Mouse (Mus musculus): ENCODE results near the gene Tmem269. TPM values are rescaled to one million over a fixed set of nuclear protein-coding genes. Genes with fewer than 3 reads are reported as not detected.

Gene Tmem269
- polyA plus RNA-seq, 1 experiment from 2014 or later, result 0.43 TPM

- peak within 1 kb of the TSS; percentile 86 for H3K9ac ChIP-seq
- peaks cover 27% of the 10 kb centered on the region for H3K4me1 ChIP-seq (replicated peaks)
- peak within 1 kb of the TSS; percentile 77 for H3K27ac ChIP-seq
- H3K9me3 ChIP-seq, result no peaks in the 10 kb centered on the region
- ATAC-seq (ENCODE audit: low FRiP score), result peak; percentile 96
- H3K27me3 ChIP-seq, result no peaks in the 10 kb centered on the region
- peak within 1 kb of the TSS; percentile 92 for H3K4me3 ChIP-seq
- peaks cover 25% of the 10 kb centered on the region for H3K36me3 ChIP-seq
- under 1% methylated on average over 68 of the region's 71 CpGs for WGBS
- peak within 1 kb of the TSS; percentile 93 for H3K4me2 ChIP-seq
Measured at GRCm38 (mm10) chr4:119232410-119233255, 14.6 kb upstream of the Tmem269 start, which contains the start of the genes AU022252 and P3h1. AU022252 (minus strand) TSS chr4:119232712. P3h1 (plus strand) TSS chr4:119232915.

- ATAC-seq (ENCODE audit: low FRiP score), result no peak
- Histone ChIP-seq H3K4me1 (replicated peaks) (peaks cover 5% of the 10 kb centered on the region), H3K9me3 (no peaks in the 10 kb centered on the region), H3K27ac (no peak overlapping the region), H3K4me2 (no peak overlapping the region), H3K27me3 (no peaks in the 10 kb centered on the region), H3K9ac (no peak overlapping the region), H3K4me3 (no peak overlapping the region), H3K36me3 (peaks cover 53% of the 10 kb centered on the region)
- 97% methylated on average over 11 of the region's 11 CpGs for WGBS
Measured at GRCm38 (mm10) chr4:119226751-119227150, 8.7 kb upstream of the Tmem269 start.

GRCm38 (mm10) chr4:119225719-119226118, 7.7 kb upstream of the Tmem269 start:
- H3K4me2 ChIP-seq, result no peak overlapping the region
- ATAC-seq (ENCODE audit: low FRiP score), result no peak
- peaks cover 53% of the 10 kb centered on the region for H3K36me3 ChIP-seq
- H3K27ac ChIP-seq, result no peak overlapping the region
- H3K4me3 ChIP-seq, result no peak overlapping the region
- H3K9ac ChIP-seq, result no peak overlapping the region; the same call in 1 of the 2 replicates
- H3K4me1 ChIP-seq (replicated peaks), result no peaks in the 10 kb centered on the region
- H3K27me3 ChIP-seq, result no peaks in the 10 kb centered on the region
- H3K9me3 ChIP-seq, result no peaks in the 10 kb centered on the region
- 94% methylated on average over 9 of the region's 9 CpGs for WGBS

- no peak overlapping the region for H3K4me3 ChIP-seq
Measured at GRCm38 (mm10) chr4:119224534-119224933, 6.5 kb upstream of the Tmem269 start.

GRCm38 (mm10) chr4:119223696-119224095, 5.7 kb upstream of the Tmem269 start:
- no peaks in the 10 kb centered on the region for H3K9me3 ChIP-seq
- no peak overlapping the region for H3K4me3 ChIP-seq
- no peak for ATAC-seq (ENCODE audit: low FRiP score)
- H3K36me3 ChIP-seq, result peaks cover 53% of the 10 kb centered on the region
- no peak overlapping the region for H3K27ac ChIP-seq
- H3K4me1 ChIP-seq (replicated peaks), result no peaks in the 10 kb centered on the region
- H3K27me3 ChIP-seq, result no peaks in the 10 kb centered on the region
- H3K9ac ChIP-seq, result no peak overlapping the region
- WGBS, result 81% methylated on average over 1 of the region's 1 CpGs
- no peak overlapping the region for H3K4me2 ChIP-seq

More at GRCm38 (mm10) chr4:119224534-119224933, 6.5 kb upstream of the Tmem269 start:
- peaks cover 53% of the 10 kb centered on the region for H3K36me3 ChIP-seq
- no peak overlapping the region for H3K27ac ChIP-seq
- ATAC-seq (ENCODE audit: low FRiP score), result no peak
- WGBS, result 98% methylated on average over 3 of the region's 3 CpGs
- no peak overlapping the region for H3K9ac ChIP-seq
- H3K27me3 ChIP-seq, result no peaks in the 10 kb centered on the region
- no peaks in the 10 kb centered on the region for H3K4me1 ChIP-seq (replicated peaks)
- H3K4me2 ChIP-seq, result no peak overlapping the region
- no peaks in the 10 kb centered on the region for H3K9me3 ChIP-seq

GRCm38 (mm10) chr4:119216667-119217066, 1.4 kb downstream of the Tmem269 start:
- Histone ChIP-seq H3K4me3 (no peak overlapping the region), H3K9me3 (no peaks in the 10 kb centered on the region), H3K27me3 (no peaks in the 10 kb centered on the region), H3K4me1 (replicated peaks) (0 out of 2 replicates have a peak, but pooled peaks cover 9% of the 10 kb centered on the region), H3K4me2 (no peak overlapping the region), H3K27ac (no peak overlapping the region), H3K9ac (no peak overlapping the region), H3K36me3 (no peaks in the 10 kb centered on the region)
- WGBS, result 73% methylated on average over 8 of the region's 8 CpGs
- no peak; the same call in 1 of the 2 replicates for ATAC-seq (ENCODE audit: low FRiP score)

- no peaks in the 10 kb centered on the region for H3K27me3 ChIP-seq
- peak; percentile 64 for ATAC-seq (ENCODE audit: low FRiP score)
- peaks cover 19% of the 10 kb centered on the region for H3K36me3 ChIP-seq
- 0 out of 2 replicates have a peak, but pooled peaks cover 12% of the 10 kb centered on the region for H3K4me1 ChIP-seq (replicated peaks)
- H3K4me2 ChIP-seq, result no peak overlapping the region
- 19% methylated on average over 8 of the region's 8 CpGs for WGBS
- no peak overlapping the region for H3K27ac ChIP-seq
- no peaks in the 10 kb centered on the region for H3K9me3 ChIP-seq
- no peak overlapping the region for H3K9ac ChIP-seq
- H3K4me3 ChIP-seq, result no peak overlapping the region
Measured at GRCm38 (mm10) chr4:119204672-119205071, 13.3 kb downstream of the Tmem269 start.

GRCm38 (mm10) chr4:119198105-119198504, 19.9 kb downstream of the Tmem269 start:
- Histone ChIP-seq H3K9ac (0 out of 2 replicates have a peak overlapping the region, but pooled peaks have one; percentile 51), H3K9me3 (no peaks in the 10 kb centered on the region), H3K27ac (no peak overlapping the region; the same call in 1 of the 2 replicates), H3K4me2 (peak overlapping the region; percentile 75; the same call in 1 of the 2 replicates), H3K4me3 (no peak overlapping the region), H3K27me3 (no peaks in the 10 kb centered on the region), H3K36me3 (peaks cover 19% of the 10 kb centered on the region), H3K4me1 (replicated peaks) (peaks cover 29% of the 10 kb centered on the region)
- WGBS, result 80% methylated on average over 6 of the region's 6 CpGs
- no peak for ATAC-seq (ENCODE audit: low FRiP score)

GRCm38 (mm10) chr4:119195582-119196320, 22.3 kb downstream of the Tmem269 start:
- Histone ChIP-seq H3K36me3 (peaks cover 5% of the 10 kb centered on the region), H3K4me2 (peak overlapping the region; percentile 75), H3K27me3 (no peaks in the 10 kb centered on the region), H3K9me3 (no peaks in the 10 kb centered on the region), H3K9ac (peak overlapping the region; percentile 85), H3K4me3 (peak overlapping the region; percentile 75), H3K4me1 (replicated peaks) (peaks cover 29% of the 10 kb centered on the region), H3K27ac (peak overlapping the region; percentile 88)
- 6% methylated on average over 18 of the region's 18 CpGs for WGBS
- ATAC-seq (ENCODE audit: low FRiP score), result 0 out of 2 replicates have a peak, but pooled peaks have one; percentile 7

- H3K4me2 ChIP-seq, result peak within 1 kb of the TSS; percentile 75
- H3K9ac ChIP-seq, result peak within 1 kb of the TSS; percentile 85
- H3K4me1 ChIP-seq (replicated peaks), result peaks cover 29% of the 10 kb centered on the region
- H3K9me3 ChIP-seq, result no peaks in the 10 kb centered on the region
- H3K27me3 ChIP-seq, result no peaks in the 10 kb centered on the region
- peak; percentile 91 for ATAC-seq (ENCODE audit: low FRiP score)
- no peaks in the 10 kb centered on the region for H3K36me3 ChIP-seq
- H3K4me3 ChIP-seq, result peak within 1 kb of the TSS; percentile 75
- H3K27ac ChIP-seq, result peak within 1 kb of the TSS; percentile 88
- WGBS, result under 1% methylated on average over 41 of the region's 47 CpGs
Measured at GRCm38 (mm10) chr4:119194909-119195581, 23.0 kb downstream of the Tmem269 start, which contains the start of gene Svbp. Svbp (plus strand) TSS chr4:119195306.

GRCm38 (mm10) chr4:119192757-119193156, 25.3 kb downstream of the Tmem269 start:
- H3K9ac ChIP-seq, result no peak overlapping the region
- 83% methylated on average over 4 of the region's 4 CpGs for WGBS
- no peak overlapping the region for H3K4me2 ChIP-seq
- no peaks in the 10 kb centered on the region for H3K9me3 ChIP-seq
- H3K27ac ChIP-seq, result no peak overlapping the region
- no peak overlapping the region for H3K4me3 ChIP-seq
- H3K27me3 ChIP-seq, result no peaks in the 10 kb centered on the region
- ATAC-seq (ENCODE audit: low FRiP score), result no peak
- H3K4me1 ChIP-seq (replicated peaks), result peaks cover 20% of the 10 kb centered on the region
- no peaks in the 10 kb centered on the region for H3K36me3 ChIP-seq

Measured in hindbrain, embryonic 13.5 days (tissue).